Mouse (Mus musculus): ENCODE data around the gene Gm9999. TPM values are rescaled to one million over a fixed set of nuclear protein-coding genes. Genes with fewer than 3 reads are reported as not detected.
"Not testable (repeated sequence)": the region's sequence is repeated elsewhere in the genome, so short reads cannot be mapped to it uniquely, and the experiment has no call there.

Gm9999 gene
- polyA plus RNA-seq, 1 experiment from 2014 or later: not detected

- Histone ChIP-seq H3K9me3 (replicated peaks) (no peaks in the 10 kb centered on the region), H3K27me3 (0 out of 2 replicates have a peak, but pooled peaks cover 7% of the 10 kb centered on the region), H3K9ac (no peak overlapping the region), H3K27ac (no peak overlapping the region), H3K4me2 (replicated peaks) (no peak overlapping the region), H3K4me3 (no peak overlapping the region), H3K36me3 (no peaks in the 10 kb centered on the region), H3K4me1 (no peaks in the 10 kb centered on the region)
- no peak for ATAC-seq (ENCODE audit: low FRiP score)
- WGBS: 17% methylated on average over 8 of the region's 8 CpGs
These were observed 37.6 kb downstream of the Gm9999 start for GRCm38 (mm10) chr7:47020956-47021355.

GRCm38 (mm10) chr7:47022482-47022881, 39.1 kb downstream of the Gm9999 start:
- no peak for ATAC-seq (ENCODE audit: low FRiP score)

DNA sequence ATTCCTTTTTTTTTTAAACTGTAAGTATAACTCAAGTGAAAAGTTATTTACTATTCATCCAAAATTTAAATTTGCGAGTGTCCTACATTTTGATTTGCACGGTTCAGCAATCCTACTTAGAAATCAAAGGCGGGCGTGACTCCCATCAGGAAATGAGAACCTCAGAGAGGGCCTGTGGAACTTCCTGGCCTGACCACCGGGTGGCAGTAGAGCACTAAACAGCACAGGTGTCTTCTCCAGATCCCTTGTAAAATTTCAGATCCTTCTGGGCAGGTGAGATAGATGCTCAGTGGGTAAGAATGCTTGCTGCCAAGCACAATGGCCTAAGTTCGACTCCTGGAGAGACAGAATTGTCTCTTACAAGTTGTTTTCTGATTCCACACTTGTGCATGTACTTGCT, 40.1 kb downstream of the Gm9999 start:
- H3K27ac ChIP-seq: no peak overlapping the region
- no peaks in the 10 kb centered on the region for H3K4me1 ChIP-seq
- H3K9me3 ChIP-seq (replicated peaks): no peaks in the 10 kb centered on the region
- no peak for ATAC-seq (ENCODE audit: low FRiP score)
- H3K27me3 ChIP-seq: 0 out of 2 replicates have a peak, but pooled peaks cover 7% of the 10 kb centered on the region
- no peak overlapping the region for H3K9ac ChIP-seq
- H3K4me3 ChIP-seq: no peak overlapping the region
- WGBS: 19% methylated on average over 6 of the region's 6 CpGs
- no peaks in the 10 kb centered on the region for H3K36me3 ChIP-seq
- H3K4me2 ChIP-seq (replicated peaks): no peak overlapping the region

More at GRCm38 (mm10) chr7:47022482-47022881, 39.1 kb downstream of the Gm9999 start:
- no peak overlapping the region for H3K27ac ChIP-seq
- no peaks in the 10 kb centered on the region for H3K4me1 ChIP-seq
- no peak overlapping the region for H3K4me2 ChIP-seq (replicated peaks)
- H3K9ac ChIP-seq: no peak overlapping the region
- H3K9me3 ChIP-seq (replicated peaks): no peaks in the 10 kb centered on the region
- WGBS: 75% methylated on average over 8 of the region's 8 CpGs
- no peaks in the 10 kb centered on the region for H3K36me3 ChIP-seq
- H3K4me3 ChIP-seq: no peak overlapping the region
- H3K27me3 ChIP-seq: 0 out of 2 replicates have a peak, but pooled peaks cover 7% of the 10 kb centered on the region

GRCm38 (mm10) chr7:47024454-47024853, 41.1 kb downstream of the Gm9999 start:
- H3K36me3 ChIP-seq: no peaks in the 10 kb centered on the region
- no peaks in the 10 kb centered on the region for H3K4me1 ChIP-seq
- WGBS: 88% methylated on average over 7 of the region's 7 CpGs
- H3K27me3 ChIP-seq: 0 out of 2 replicates have a peak, but pooled peaks cover 7% of the 10 kb centered on the region
- no peak overlapping the region for H3K9ac ChIP-seq
- no peaks in the 10 kb centered on the region for H3K9me3 ChIP-seq (replicated peaks)
- no peak for ATAC-seq (ENCODE audit: low FRiP score)
- H3K4me2 ChIP-seq (replicated peaks): no peak overlapping the region
- no peak overlapping the region for H3K27ac ChIP-seq
- no peak overlapping the region for H3K4me3 ChIP-seq

DNA sequence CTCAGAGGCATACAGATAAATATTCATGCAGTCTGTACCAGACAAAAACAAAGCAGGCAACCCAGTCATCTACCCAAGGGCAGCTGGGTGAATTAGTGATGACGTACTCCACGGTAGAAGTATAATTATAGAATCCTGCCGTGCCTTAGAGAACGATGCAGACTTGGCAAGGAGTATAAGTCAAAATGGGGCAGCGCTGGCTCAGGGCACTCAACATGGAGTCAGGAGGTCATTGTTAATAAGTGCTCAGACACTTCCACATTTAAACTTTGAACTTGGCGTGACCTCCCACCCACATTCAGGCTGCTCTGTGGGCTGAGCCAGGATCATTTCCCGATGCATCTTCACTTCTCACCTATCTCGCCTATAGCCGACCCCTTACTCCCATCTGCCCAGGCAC, 42.0 kb downstream of the Gm9999 start:
- WGBS: 80% methylated on average over 9 of the region's 9 CpGs
- no peaks in the 10 kb centered on the region for H3K4me1 ChIP-seq
- H3K9me3 ChIP-seq (replicated peaks): no peaks in the 10 kb centered on the region

DNA sequence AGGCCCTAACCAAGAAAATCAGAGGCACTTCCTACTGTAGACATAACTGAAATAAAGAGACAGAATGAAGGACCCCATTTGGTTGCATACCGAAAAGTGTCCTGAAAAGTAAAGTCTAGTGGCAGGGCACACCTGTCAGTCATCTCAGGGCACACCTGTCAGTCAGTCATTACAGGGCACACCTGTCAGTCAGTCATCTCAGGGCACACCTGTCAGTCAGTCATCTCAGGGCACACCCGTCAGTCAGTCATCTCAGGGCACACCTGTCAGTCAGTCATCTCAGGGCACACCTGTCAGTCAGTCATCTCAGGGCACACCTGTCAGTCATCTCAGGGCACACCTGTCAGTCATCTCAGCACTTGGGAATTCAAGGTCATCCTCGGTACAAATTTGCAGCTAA, 43.5 kb downstream of the Gm9999 start:
- not testable (repeated sequence) for H3K4me3 ChIP-seq; H3K9ac ChIP-seq; ATAC-seq (ENCODE audit: low FRiP score); H3K27ac ChIP-seq; H3K36me3 ChIP-seq; H3K4me1 ChIP-seq; H3K4me2 ChIP-seq (replicated peaks); H3K27me3 ChIP-seq; H3K9me3 ChIP-seq (replicated peaks)
- WGBS: 91% methylated on average over 3 of the region's 3 CpGs

More for the DNA sequence above, 42.0 kb downstream of the Gm9999 start:
- no peak overlapping the region for H3K27ac ChIP-seq
- no peak overlapping the region for H3K9ac ChIP-seq
- no peak overlapping the region for H3K4me2 ChIP-seq (replicated peaks)
- no peak overlapping the region for H3K4me3 ChIP-seq
- no peaks in the 10 kb centered on the region for H3K36me3 ChIP-seq
- H3K27me3 ChIP-seq: 0 out of 2 replicates have a peak, but pooled peaks cover 6% of the 10 kb centered on the region
- no peak for ATAC-seq (ENCODE audit: low FRiP score)

GRCm38 (mm10) chr7:47027520-47027919, 44.1 kb downstream of the Gm9999 start:
- no peak overlapping the region for H3K27ac ChIP-seq
- 81% methylated on average over 1 of the region's 1 CpGs for WGBS
- H3K4me3 ChIP-seq: no peak overlapping the region
- ATAC-seq (ENCODE audit: low FRiP score): no peak
- no peak overlapping the region for H3K4me2 ChIP-seq (replicated peaks)
- no peaks in the 10 kb centered on the region for H3K9me3 ChIP-seq (replicated peaks)
- no peak overlapping the region for H3K9ac ChIP-seq
- H3K4me1 ChIP-seq: no peaks in the 10 kb centered on the region
- no peaks in the 10 kb centered on the region for H3K36me3 ChIP-seq
- H3K27me3 ChIP-seq: no peaks in the 10 kb centered on the region

GRCm38 (mm10) chr7:47030517-47031193, 47.3 kb downstream of the Gm9999 start:
- Histone ChIP-seq H3K4me2 (replicated peaks) (no peak overlapping the region), H3K9me3 (replicated peaks) (no peaks in the 10 kb centered on the region), H3K4me1 (no peaks in the 10 kb centered on the region), H3K27ac (no peak overlapping the region), H3K9ac (no peak overlapping the region), H3K4me3 (no peak overlapping the region), H3K36me3 (no peaks in the 10 kb centered on the region), H3K27me3 (no peaks in the 10 kb centered on the region)
- 85% methylated on average over 9 of the region's 9 CpGs for WGBS
- ATAC-seq (ENCODE audit: low FRiP score): no peak

DNA sequence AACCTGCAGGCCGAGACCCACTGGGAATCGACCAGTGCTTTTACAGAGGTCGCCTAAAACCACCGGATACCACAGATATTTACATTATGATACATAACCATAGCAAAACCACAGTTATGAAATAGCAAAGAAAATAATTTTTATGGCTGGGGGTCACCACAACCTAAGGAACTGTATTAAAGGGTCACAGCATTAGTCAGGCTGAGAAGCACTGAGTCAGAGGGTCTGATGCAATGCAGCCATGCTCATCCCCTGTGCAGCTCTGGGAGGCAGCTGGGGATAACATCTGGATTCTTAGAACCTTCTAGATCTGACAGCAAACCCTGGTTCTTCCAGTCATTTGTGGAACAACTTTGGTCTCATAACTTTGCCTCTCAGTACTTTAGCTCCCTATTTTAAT, 48.0 kb downstream of the Gm9999 start:
- H3K9me3 ChIP-seq (replicated peaks): no peaks in the 10 kb centered on the region
- no peak overlapping the region for H3K4me3 ChIP-seq
- H3K27me3 ChIP-seq: no peaks in the 10 kb centered on the region
- no peak overlapping the region for H3K27ac ChIP-seq
- H3K4me1 ChIP-seq: no peaks in the 10 kb centered on the region
- no peak overlapping the region for H3K9ac ChIP-seq
- ATAC-seq (ENCODE audit: low FRiP score): no peak
- no peaks in the 10 kb centered on the region for H3K36me3 ChIP-seq
- WGBS: 71% methylated on average over 4 of the region's 4 CpGs
- H3K4me2 ChIP-seq (replicated peaks): no peak overlapping the region

DNA sequence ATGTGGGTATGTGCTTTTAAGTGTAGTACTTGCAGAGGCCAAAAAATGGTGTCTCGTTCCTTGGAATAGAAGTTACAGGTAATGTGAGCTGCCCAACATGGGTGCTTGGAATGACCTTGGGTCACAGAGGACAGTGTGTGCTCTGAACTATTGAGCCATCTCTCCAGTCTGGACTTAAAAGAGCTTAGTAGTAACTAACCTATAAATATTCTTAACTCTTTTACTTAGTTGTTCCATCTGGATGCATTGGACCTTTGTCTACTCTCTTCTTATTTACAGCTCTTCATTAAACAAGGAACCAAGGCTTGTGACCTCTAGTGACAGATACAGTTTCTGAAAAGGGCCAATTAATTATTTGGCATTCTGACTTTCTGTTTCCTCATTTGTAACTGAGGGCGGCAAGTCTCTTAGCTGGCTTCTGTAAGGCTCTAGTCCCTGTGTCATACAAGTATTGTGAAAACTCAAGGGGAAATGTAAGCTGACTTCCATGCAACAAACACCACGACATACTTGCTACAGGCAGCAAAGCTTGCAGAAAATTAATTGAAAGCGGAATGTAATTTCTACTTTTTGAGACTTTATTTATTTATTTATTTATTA, 51.5 kb downstream of the Gm9999 start:
- H3K27me3 ChIP-seq: no peaks in the 10 kb centered on the region
- no peaks in the 10 kb centered on the region for H3K36me3 ChIP-seq
- WGBS: 81% methylated on average over 4 of the region's 4 CpGs
- no peak overlapping the region for H3K9ac ChIP-seq
- ATAC-seq (ENCODE audit: low FRiP score): no peak
- H3K4me1 ChIP-seq: no peaks in the 10 kb centered on the region
- no peaks in the 10 kb centered on the region for H3K9me3 ChIP-seq (replicated peaks)
- H3K4me3 ChIP-seq: no peak overlapping the region
- H3K4me2 ChIP-seq (replicated peaks): no peak overlapping the region
- no peak overlapping the region for H3K27ac ChIP-seq

GRCm38 (mm10) chr7:47035426-47035825, 52.0 kb downstream of the Gm9999 start:
- Histone ChIP-seq H3K4me3 (no peak overlapping the region), H3K9ac (no peak overlapping the region), H3K4me1 (no peaks in the 10 kb centered on the region), H3K27ac (no peak overlapping the region), H3K27me3 (no peaks in the 10 kb centered on the region), H3K36me3 (no peaks in the 10 kb centered on the region), H3K4me2 (replicated peaks) (no peak overlapping the region), H3K9me3 (replicated peaks) (no peaks in the 10 kb centered on the region)
- no peak for ATAC-seq (ENCODE audit: low FRiP score)
- 77% methylated on average over 8 of the region's 8 CpGs for WGBS
